Mouse (Mus musculus) forebrain, embryonic 13.5 days (tissue): ENCODE data around the gene Trp53i11. TPM values are rescaled to one million over a fixed set of nuclear protein-coding genes. Genes with fewer than 3 reads are reported as not detected.

Source experiments
- ATAC-seq: fragments of 200-750 bp; cut with Nextera tagmentation; 2 replicates; pipeline ENCODE4 v1.8.0; 2017
- H3K27ac ChIP-seq: fragments of 300-500 bp; sonication (generic); 2 replicates; pipeline ENCODE4 v1.5.1; 2015; ENCODE audit warnings: inconsistent platforms, mild to moderate bottlenecking, moderate library complexity
- H3K27me3 ChIP-seq: fragments of 300-500 bp; sonication (generic); 2 replicates; pipeline ENCODE4 v1.6.1; 2015; ENCODE audit warnings: mild to moderate bottlenecking, inconsistent platforms
- H3K36me3 ChIP-seq: fragments of 300-500 bp; sonication (generic); 2 replicates; pipeline ENCODE4 v1.6.1; 2015; ENCODE audit warnings: mild to moderate bottlenecking, inconsistent platforms; ENCODE audit not compliant: poor library complexity, severe bottlenecking
- H3K4me1 ChIP-seq: fragments of 300-500 bp; sonication (generic); 2 replicates; pipeline ENCODE4 v1.6.1; 2015; ENCODE audit warnings: inconsistent platforms
- H3K4me2 ChIP-seq: fragments of 300-500 bp; sonication (generic); 2 replicates; pipeline ENCODE4 v1.6.1; 2015; ENCODE audit warnings: inconsistent platforms, mild to moderate bottlenecking, moderate library complexity
- H3K4me3 ChIP-seq: fragments of 300-500 bp; sonication (generic); 2 replicates; pipeline ENCODE4 v1.5.1; 2015; ENCODE audit warnings: mild to moderate bottlenecking, inconsistent platforms
- H3K9ac ChIP-seq: fragments of 300-500 bp; sonication (generic); 2 replicates; pipeline ENCODE4 v1.6.1; 2015; ENCODE audit warnings: mild to moderate bottlenecking, inconsistent platforms
- H3K9me3 ChIP-seq: fragments of 300-500 bp; sonication (generic); replicated peaks from 2 replicates; pipeline ENCODE4 v1.6.1; 2016; ENCODE audit warnings: inconsistent platforms
- WGBS: fragments of 180-500 bp; shearing (Covaris S2); methylation state at CpG from one replicate; pipeline ENCODE4 v1.1.7; 2015; 5-methylcytosine and 5-hydroxymethylcytosine counted together
- polyA plus RNA-seq: library from polyadenylated mRNA; unstranded; fragments of >200 nt; fragmentation: Nextera tagmentation; extraction: Ambion mirVana; gene quantifications from 2 replicates; pipeline ENCODE4 v1.2.1, GENCODE M21; 2015

The Trp53i11 gene
- polyA plus RNA-seq, 1 experiment from 2014 or later, result 84.5 TPM

DNA sequence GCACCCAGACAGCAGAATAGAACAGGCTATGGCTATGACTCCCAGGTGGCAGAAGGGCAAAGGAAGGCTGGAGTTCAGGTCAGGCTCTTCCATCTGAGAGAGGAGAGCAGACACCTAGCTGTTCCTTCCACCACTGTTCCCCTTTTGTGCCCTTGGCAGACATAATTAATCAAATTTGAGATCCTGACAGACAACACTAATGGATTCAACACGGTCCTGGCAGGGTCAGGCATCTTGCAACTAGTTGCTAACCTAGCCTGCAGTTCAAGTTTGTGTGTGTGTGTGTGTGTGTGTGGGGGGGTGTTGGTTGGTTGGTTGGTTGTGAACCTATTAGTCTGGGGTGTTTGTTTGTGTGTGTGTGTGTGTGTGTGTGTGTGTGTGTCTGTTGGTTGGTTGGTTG lies 15.4 kb downstream of the Trp53i11 start:
- WGBS, result 54% methylated on average over 1 of the region's 1 CpGs
- Histone ChIP-seq H3K9ac (no peak overlapping the region), H3K4me1 (peaks cover 17% of the 10 kb centered on the region), H3K9me3 (no peaks in the 10 kb centered on the region), H3K36me3 (peaks cover 81% of the 10 kb centered on the region), H3K4me3 (no peak overlapping the region), H3K27ac (peak overlapping the region; percentile 44; the same call in 1 of the 2 replicates), H3K4me2 (no peak overlapping the region), H3K27me3 (no peaks in the 10 kb centered on the region)
- no peak for ATAC-seq

DNA sequence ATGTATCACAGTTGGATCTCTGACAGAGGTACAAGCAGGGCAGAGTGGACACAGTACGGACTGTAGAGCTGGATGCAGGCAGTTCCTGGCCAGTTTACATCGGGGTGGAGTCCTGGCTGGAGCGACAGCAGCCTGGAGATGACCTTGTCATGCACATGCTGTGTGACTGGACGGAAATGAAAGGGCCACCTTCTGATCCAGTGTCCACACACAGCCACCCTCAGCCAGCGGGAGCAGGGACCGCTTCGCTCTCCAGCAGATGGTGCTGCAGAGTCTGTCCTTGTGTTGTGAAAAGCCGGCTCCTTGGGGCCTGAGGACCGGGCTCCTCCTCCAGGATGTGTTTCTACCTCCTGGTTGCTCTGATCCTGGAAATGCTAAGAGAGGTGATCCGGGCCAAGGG lies 16.3 kb downstream of the Trp53i11 start:
- no peak overlapping the region for H3K4me2 ChIP-seq
- peaks cover 84% of the 10 kb centered on the region for H3K36me3 ChIP-seq
- peak; percentile 13; the same call in 1 of the 2 replicates for ATAC-seq
- WGBS, result 14% methylated on average over 10 of the region's 10 CpGs
- no peaks in the 10 kb centered on the region for H3K27me3 ChIP-seq
- peaks cover 17% of the 10 kb centered on the region for H3K4me1 ChIP-seq
- peak overlapping the region; percentile 41; the same call in 1 of the 2 replicates for H3K27ac ChIP-seq
- no peak overlapping the region for H3K4me3 ChIP-seq
- H3K9ac ChIP-seq, result 0 out of 2 replicates have a peak overlapping the region, but pooled peaks have one; percentile 34
- H3K9me3 ChIP-seq, result no peaks in the 10 kb centered on the region

DNA sequence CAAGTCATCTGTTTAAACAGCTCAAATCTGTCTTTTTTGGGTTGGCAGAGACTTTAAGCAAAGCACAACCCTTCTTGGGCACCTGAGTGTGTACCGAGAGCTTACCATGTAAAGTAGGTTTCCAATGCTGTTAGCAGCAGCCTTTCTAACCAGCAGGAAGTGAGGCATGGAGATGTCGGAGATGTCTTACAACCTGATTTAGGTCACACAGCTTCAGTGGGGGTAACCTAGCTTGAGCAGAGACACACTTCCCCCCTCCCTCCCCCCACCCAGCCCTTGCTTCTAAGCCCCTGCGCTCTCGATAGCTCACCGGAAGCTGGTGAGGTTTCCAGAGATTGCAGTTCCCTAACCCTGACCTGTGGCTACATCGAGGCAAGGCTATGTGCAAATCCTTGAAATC lies 17.2 kb downstream of the Trp53i11 start:
- ATAC-seq, result no peak
- Histone ChIP-seq H3K36me3 (peaks cover 87% of the 10 kb centered on the region), H3K27ac (no peak overlapping the region), H3K9ac (peak overlapping the region; percentile 34; the same call in 1 of the 2 replicates), H3K27me3 (no peaks in the 10 kb centered on the region), H3K4me1 (peaks cover 12% of the 10 kb centered on the region), H3K4me2 (no peak overlapping the region), H3K4me3 (no peak overlapping the region), H3K9me3 (no peaks in the 10 kb centered on the region)
- 86% methylated on average over 6 of the region's 6 CpGs for WGBS

DNA sequence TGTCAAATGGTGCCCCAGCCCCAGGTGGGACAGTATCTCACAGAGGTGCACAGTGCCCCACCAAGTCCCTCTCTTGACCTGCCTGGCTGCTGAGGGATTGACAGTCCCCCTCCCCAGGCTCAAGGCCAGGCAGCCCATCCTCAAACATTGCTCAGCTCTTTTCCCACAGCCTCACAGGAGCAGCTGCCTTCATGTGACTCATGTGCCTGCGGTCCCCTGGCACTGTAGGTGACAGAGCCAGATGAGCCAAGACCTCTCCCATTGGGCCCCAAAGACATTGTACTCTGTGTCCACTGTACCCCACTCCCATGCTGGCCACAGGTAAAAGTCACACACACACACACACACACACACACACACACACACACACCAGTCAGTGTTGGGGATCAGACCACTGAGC lies 18.8 kb downstream of the Trp53i11 start:
- Histone ChIP-seq H3K4me3 (no peak overlapping the region), H3K9ac (no peak overlapping the region), H3K4me1 (peaks cover 4% of the 10 kb centered on the region; the same call in 1 of the 2 replicates), H3K9me3 (no peaks in the 10 kb centered on the region), H3K4me2 (no peak overlapping the region), H3K27me3 (no peaks in the 10 kb centered on the region), H3K36me3 (peaks cover 87% of the 10 kb centered on the region), H3K27ac (no peak overlapping the region)
- no peak for ATAC-seq
- 87% methylated on average over 1 of the region's 1 CpGs for WGBS

DNA sequence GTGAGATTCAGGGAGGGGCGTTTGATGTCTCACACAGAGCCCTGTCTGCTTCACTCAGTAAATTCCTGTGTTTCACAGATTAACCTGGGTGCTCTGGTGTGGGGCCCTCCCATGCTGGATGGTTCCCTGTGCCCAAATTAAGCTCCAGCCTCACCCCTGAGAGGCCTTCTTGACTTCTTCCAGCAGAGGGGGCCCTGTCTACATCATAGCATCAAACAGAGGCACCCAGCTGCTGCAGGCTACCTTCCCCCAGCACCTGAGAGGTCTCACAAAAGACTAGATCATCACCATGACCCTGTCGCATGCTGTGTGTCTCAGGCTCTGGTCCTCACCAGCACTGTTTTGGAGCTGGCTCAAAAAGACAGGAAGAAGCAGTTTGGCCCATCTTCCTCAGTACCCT lies 25.0 kb downstream of the Trp53i11 start:
- 62% methylated on average over 2 of the region's 2 CpGs for WGBS
- Histone ChIP-seq H3K9ac (no peak overlapping the region), H3K36me3 (peaks cover 50% of the 10 kb centered on the region), H3K27ac (no peak overlapping the region), H3K9me3 (no peaks in the 10 kb centered on the region), H3K27me3 (no peaks in the 10 kb centered on the region), H3K4me2 (no peak overlapping the region), H3K4me1 (peaks cover 4% of the 10 kb centered on the region), H3K4me3 (no peak overlapping the region)
- ATAC-seq, result no peak

DNA sequence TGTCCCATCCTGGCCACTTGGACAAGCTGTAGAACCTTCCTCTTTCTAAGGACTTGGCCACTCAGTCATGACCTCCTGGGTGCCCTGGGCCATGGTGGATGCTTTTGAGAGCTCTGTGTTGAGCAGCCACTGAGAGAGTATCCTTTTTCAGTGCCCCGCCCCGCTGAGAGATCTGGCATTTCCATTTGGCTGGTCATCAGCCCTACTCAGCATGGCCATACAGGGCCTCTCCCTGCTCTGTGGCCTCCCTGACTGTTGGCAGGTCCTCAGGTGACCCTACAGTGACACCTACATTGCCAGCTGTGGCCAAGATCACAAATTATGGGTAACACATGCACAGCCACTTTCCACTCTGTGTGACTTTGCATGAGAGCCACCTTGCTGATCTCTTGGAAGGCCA lies 25.5 kb downstream of the Trp53i11 start:
- Histone ChIP-seq H3K36me3 (peaks cover 45% of the 10 kb centered on the region), H3K4me3 (no peak overlapping the region), H3K9ac (no peak overlapping the region), H3K4me2 (no peak overlapping the region), H3K4me1 (peaks cover 8% of the 10 kb centered on the region), H3K27me3 (no peaks in the 10 kb centered on the region), H3K9me3 (no peaks in the 10 kb centered on the region), H3K27ac (no peak overlapping the region)
- ATAC-seq, result no peak
- WGBS, result 94% methylated on average over 2 of the region's 2 CpGs

DNA sequence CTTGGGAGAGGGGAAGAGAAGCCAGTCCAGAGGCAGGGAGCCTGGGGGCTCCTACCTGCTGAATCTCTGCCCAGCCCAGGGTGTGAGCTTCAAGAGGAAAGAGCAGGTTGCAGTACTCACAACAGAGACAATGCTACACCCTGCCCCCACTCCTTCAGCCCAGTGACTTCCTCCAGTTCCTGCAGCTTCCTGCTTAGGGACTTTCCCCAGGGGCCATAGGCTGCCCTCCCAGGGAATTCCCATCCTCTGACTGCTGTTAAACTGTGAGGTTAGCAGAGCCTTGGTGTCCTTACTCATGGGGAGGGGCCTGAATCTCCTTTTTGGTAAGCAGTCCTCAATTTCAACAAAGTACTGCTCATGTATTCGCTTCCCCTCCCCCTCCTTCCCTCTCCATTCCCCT lies 26.8 kb downstream of the Trp53i11 start:
- Histone ChIP-seq H3K9me3 (no peaks in the 10 kb centered on the region), H3K27me3 (no peaks in the 10 kb centered on the region), H3K4me2 (no peak overlapping the region), H3K36me3 (peaks cover 33% of the 10 kb centered on the region), H3K27ac (no peak overlapping the region), H3K4me3 (no peak overlapping the region), H3K9ac (no peak overlapping the region), H3K4me1 (peaks cover 15% of the 10 kb centered on the region)
- 90% methylated on average over 1 of the region's 1 CpGs for WGBS
- no peak for ATAC-seq

DNA sequence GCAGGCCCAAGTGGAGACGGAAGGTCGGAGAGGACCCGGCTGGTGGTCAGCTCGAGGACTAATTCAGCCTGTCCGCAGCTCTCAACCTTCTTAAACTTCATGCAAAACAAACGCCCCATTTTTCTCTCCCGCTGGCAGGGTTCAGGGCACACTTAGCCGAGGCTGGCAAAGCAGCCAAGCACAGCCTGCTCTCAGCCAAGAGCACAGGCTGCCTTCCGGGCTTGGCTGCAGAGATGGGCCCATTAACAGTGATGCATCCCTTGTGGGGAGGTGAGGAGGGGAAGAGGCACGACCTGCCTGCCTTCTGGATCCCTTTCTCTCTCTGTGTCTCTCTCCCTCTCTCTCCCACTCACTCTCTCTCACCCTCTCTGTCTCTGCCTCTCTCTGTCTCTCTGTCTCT lies 28.4 kb downstream of the Trp53i11 start:
- Histone ChIP-seq H3K4me2 (no peak overlapping the region), H3K9me3 (no peaks in the 10 kb centered on the region), H3K27me3 (no peaks in the 10 kb centered on the region), H3K4me3 (no peak overlapping the region), H3K27ac (no peak overlapping the region), H3K4me1 (peaks cover 19% of the 10 kb centered on the region), H3K36me3 (peaks cover 21% of the 10 kb centered on the region), H3K9ac (no peak overlapping the region)
- no peak for ATAC-seq
- WGBS, result 79% methylated on average over 10 of the region's 10 CpGs

DNA sequence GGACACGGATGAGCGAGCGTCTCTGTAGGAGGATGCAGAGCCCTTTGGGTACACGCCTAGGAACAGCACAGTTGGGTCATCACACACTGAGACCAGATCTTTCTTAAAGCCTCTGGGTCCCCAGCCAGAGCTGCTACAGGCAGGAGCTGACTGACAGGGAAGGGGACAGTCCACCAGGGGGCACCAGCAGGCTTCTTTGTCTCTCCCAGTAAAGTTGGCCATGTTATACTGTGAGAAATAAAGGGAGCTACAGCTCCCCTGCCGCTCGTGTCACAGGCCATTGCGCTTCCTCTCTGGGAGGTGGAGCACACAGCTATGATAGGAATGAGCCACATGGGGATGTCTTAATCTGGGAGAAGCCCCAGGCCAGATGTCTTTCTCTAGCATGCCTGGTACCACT lies 29.7 kb downstream of the Trp53i11 start:
- no peaks in the 10 kb centered on the region for H3K9me3 ChIP-seq
- H3K4me2 ChIP-seq, result no peak overlapping the region
- H3K27ac ChIP-seq, result no peak overlapping the region
- peak; percentile 87 for ATAC-seq
- H3K4me1 ChIP-seq, result peaks cover 21% of the 10 kb centered on the region
- H3K9ac ChIP-seq, result no peak overlapping the region
- 21% methylated on average over 7 of the region's 7 CpGs for WGBS
- no peak overlapping the region for H3K4me3 ChIP-seq
- no peaks in the 10 kb centered on the region for H3K27me3 ChIP-seq
- H3K36me3 ChIP-seq, result peaks cover 12% of the 10 kb centered on the region

DNA sequence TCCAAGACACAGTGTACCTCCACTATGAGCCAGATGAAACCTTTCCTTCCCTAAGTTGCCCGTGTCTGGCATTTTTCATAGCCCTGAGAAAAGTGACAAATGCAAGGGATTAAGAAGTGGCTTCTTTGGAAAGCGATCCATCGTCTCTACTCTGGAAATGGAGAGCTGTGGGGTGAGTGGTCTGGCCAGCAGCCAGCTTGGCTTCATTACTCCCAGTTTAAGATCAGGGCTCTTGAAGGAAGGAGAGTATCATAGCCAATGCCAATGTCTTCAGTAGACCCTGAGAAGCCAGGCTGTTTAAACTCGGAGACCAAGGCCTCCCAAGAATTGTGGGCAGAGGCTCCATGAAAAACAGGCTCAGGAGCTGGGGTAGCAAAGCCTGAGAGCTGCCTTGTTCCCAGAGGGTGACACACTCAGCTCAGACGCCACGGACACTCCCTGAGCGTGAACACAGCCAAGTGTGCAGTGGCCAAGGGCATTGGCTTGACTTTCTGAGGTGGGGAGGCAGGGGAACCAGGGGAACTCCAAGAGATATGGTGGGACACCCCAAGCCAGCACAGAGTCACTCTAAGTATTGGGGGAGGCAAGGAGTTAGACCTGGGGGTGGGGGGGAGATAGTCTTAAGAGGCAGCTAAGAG lies 31.1 kb downstream of the Trp53i11 start:
- no peak overlapping the region for H3K4me2 ChIP-seq
- H3K9me3 ChIP-seq, result no peaks in the 10 kb centered on the region
- peaks cover 21% of the 10 kb centered on the region for H3K4me1 ChIP-seq
- WGBS, result 74% methylated on average over 7 of the region's 7 CpGs
- ATAC-seq, result no peak
- H3K27ac ChIP-seq, result no peak overlapping the region
- no peaks in the 10 kb centered on the region for H3K27me3 ChIP-seq
- H3K36me3 ChIP-seq, result peaks cover 18% of the 10 kb centered on the region
- no peak overlapping the region for H3K9ac ChIP-seq
- no peak overlapping the region for H3K4me3 ChIP-seq

DNA sequence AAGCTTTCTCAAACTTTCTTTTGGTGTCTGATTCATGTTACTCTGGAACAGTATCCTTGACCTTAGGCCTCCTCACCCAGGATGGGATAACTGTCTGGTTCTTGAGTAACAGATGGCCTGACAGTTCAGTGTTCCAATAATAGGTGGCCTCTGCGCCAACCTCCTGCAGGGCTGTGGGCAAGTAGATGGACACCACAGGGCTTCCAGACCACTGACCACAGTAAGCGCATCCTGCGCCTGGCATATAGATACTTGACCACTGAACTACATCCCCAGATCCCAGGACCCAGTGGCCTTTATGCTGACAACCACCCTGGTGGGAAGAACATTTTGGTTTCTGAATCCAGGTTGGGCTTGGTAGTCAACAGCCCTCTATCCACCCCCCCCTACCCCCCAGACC lies 32.2 kb downstream of the Trp53i11 start:
- Histone ChIP-seq H3K9ac (no peak overlapping the region), H3K4me1 (peaks cover 21% of the 10 kb centered on the region), H3K27me3 (no peaks in the 10 kb centered on the region), H3K4me2 (no peak overlapping the region), H3K9me3 (no peaks in the 10 kb centered on the region), H3K4me3 (no peak overlapping the region), H3K36me3 (peaks cover 18% of the 10 kb centered on the region), H3K27ac (no peak overlapping the region)
- WGBS, result 89% methylated on average over 3 of the region's 3 CpGs
- no peak for ATAC-seq

DNA sequence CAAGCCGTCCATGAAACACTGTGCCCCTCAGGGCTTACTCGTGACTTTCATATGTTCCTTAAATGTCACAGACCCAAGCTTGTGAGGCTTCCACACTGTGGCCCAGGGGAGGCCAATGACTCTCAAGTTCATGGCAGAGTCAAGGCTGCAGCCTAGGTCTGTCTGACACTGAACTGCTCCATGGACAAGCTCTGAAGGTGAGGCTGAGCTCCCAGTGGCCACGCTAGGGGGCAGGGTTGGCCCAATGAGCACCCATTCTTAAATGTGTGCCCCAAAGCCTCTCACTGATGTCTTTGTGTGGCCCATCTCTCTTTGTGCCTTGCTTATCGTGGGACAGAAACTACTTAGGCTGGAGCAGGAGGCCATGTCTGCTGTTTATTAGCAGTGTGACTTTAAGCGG lies 33.1 kb downstream of the Trp53i11 start:
- Histone ChIP-seq H3K4me2 (no peak overlapping the region), H3K27me3 (no peaks in the 10 kb centered on the region), H3K9me3 (no peaks in the 10 kb centered on the region), H3K4me1 (peaks cover 21% of the 10 kb centered on the region), H3K27ac (no peak overlapping the region), H3K4me3 (no peak overlapping the region), H3K36me3 (peaks cover 18% of the 10 kb centered on the region), H3K9ac (no peak overlapping the region)
- 50% methylated on average over 5 of the region's 5 CpGs for WGBS
- ATAC-seq, result no peak

DNA sequence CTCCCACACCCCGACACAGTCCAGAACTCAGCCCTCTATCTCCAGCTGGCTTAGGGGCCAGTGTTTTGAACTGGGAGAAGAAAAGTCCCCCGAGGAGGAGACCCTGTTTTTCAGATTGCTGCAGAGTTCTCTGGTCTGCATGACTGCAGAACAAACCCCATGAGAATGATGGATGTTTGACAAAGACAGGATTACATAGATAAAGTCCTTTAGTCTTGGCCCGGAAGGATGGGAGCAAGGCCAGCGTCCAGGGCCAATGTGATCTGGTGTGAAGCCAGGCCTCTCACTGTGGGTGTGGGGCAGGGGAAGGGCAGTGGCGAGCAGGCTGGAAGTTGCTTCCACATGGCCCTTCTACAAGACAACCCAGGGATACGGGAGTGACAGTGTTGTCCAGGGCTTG lies 36.1 kb downstream of the Trp53i11 start:
- Histone ChIP-seq H3K27me3 (no peaks in the 10 kb centered on the region), H3K4me2 (no peak overlapping the region), H3K9me3 (no peaks in the 10 kb centered on the region), H3K4me1 (peaks cover 38% of the 10 kb centered on the region), H3K4me3 (no peak overlapping the region), H3K27ac (no peak overlapping the region), H3K9ac (no peak overlapping the region; the same call in 1 of the 2 replicates), H3K36me3 (peaks cover 18% of the 10 kb centered on the region)
- WGBS, result 68% methylated on average over 6 of the region's 6 CpGs
- ATAC-seq, result no peak
